Mouse (Mus musculus) right cerebral cortex, adult 18-20 months (tissue): ENCODE results near the gene Fth1.

Source experiments
- DNase-seq: peaks from one replicate; pipeline ENCODE4 v3.0.0; 2022; ENCODE audit warnings: mixed read lengths

Gene Fth1

DNA sequence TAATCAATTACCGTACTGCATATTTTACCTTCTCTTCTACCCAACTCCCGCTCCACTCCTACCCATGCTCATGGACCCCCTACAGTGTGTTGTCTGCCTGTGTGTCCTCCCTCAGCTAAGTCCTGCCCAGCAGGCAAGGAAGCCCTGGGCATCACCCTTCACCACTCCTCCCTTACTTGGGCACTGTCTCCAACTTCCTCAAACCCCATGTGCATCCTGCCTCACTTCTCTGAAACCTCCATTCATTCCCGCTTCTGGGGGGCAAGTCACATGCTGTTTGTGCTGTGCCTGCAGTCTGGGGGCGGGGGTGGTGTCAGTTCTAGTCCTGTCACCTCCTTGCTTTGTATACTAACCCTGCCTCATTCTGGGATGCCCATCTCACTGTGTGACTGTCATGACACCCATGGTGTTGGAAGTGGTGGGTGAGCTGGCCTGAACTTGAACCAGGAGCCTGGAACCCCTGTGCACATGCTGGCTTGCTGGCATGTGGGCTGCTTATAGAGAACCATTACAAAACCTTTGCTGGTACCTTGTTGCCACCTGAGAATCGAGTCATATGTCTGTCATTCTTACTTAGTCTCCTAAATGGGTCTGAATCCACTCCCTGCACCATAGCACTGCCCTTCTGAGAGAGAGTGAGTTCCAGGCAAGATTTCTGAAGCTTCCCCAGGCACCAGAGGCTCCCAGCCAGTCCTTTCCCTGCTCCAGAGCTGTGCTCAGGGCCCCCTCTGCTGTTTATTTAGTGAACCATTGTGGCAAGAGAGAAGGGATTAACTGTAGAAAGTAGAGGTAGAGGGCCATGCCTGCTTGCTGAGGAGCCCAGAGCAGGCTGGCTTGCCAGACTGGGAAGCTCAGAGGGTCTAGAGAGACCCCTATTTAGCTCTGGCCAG lies 42.3 kb downstream of the Fth1 start:
- DNase-seq, result no peak

GRCm38 (mm10) chr19:10023304-10023758 lies 42.9 kb downstream of the Fth1 start:
- no peak for DNase-seq

DNA sequence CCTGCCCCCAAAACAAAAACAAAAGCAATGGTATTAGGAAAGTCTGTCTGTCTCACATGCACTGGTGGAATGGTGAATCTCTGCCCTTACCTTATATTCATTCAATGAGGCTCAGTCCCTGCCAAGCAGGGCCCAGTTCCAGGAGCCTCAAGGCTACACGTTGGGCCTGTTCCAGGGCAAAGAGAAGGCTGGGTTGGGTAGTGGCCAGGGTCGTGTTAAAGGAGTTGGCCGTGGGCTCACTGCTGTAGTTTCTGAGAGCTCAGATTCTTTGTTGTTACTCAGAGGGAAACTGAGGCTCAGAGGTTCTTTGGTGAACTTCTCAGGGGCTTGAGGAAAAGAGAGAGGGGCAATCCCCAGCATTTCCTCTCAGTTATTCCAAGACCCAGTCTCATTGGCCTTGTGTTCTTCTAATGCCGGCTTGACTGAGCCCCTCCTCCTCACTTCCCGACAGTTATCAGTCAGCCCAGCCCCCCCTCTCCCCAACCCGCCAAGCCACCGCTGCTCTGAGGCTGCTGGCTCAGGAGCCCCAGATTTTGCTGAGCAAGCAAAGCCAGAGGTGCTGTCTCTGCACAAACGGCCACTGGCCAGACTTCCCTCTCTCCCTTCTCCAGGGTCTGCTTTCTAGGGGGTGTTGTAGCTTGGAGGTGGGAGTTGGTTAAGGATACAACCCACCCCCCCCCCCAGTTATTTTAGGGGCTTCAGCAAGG lies 44.9 kb downstream of the Fth1 start:
- no peak for DNase-seq

DNA sequence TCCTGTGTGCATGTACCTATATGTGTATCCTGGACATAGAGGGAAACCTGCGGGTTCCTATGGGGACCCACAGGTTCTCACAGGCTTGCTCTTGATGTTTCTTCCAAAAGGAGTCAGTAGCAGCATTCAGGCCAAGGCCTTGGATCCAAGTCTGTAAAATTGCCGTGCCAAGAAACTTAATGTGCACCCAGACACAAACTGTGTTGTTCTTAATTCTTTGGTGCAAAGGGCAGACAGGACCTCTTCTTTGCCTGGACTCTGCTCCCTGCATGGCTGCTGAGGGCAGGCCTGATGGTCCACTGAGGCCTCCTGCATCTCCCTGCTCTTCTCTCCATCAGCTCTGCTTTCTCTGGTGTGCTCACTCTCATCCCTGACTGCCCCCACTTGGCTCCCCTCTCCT lies 49.3 kb downstream of the Fth1 start:
- no peak for DNase-seq

- peak; percentile 56 for DNase-seq
Observed at GRCm38 (mm10) chr19:10033211-10033973, 53.0 kb downstream of the Fth1 start.

- DNase-seq, result no peak
Observed at GRCm38 (mm10) chr19:10034356-10034755, 54.0 kb downstream of the Fth1 start.
